Mouse (Mus musculus): ENCODE data around the gene Wfdc15a.

The Wfdc15a gene

GRCm38 (mm10) chr2:164150086-164150760 is 49.7 kb downstream of the Wfdc15a start:
- ChIA-PET POLR2A (interaction anchor here in 1 of 4 experiments (1.1 to 1.9 kb wide), 3 partner anchors 8 to 12 kb away, joined by 3 to 6 read pairs (median 4); no protein-coding TSS in a partner anchor), CTCF (interaction anchor here in 3 of 4 experiments (0.6 to 2.7 kb wide), 4 partner anchors 24 to 679 kb away, joined by 3 to 8 read pairs (median 3); partner anchors contain the start of gene Slpi (in 1 of the 3))
